Mouse (Mus musculus): ENCODE results near the gene D17Wsu92e. TPM values are rescaled to one million over a fixed set of nuclear protein-coding genes. Genes with fewer than 3 reads are reported as not detected.
A peak's percentile ranks its signal among the peaks of the same experiment; 100 is the strongest.
"Not testable (repeated sequence)": the region's sequence is repeated elsewhere in the genome, so short reads cannot be mapped to it uniquely, and the experiment has no call there.

Gene D17Wsu92e
- polyA plus RNA-seq, 1 experiment from 2014 or later, result 21.6 TPM

GRCm38 (mm10) chr17:27848351-27848750 is 27.9 kb upstream of the D17Wsu92e start:
- 91% methylated on average over 1 of the region's 1 CpGs for WGBS
- H3K4me2 ChIP-seq (replicated peaks; ENCODE audit: low read depth, low read length), result no peak overlapping the region
- no peaks in the 10 kb centered on the region for H3K27me3 ChIP-seq (ENCODE audit: control insufficient read depth, insufficient read depth, low read length)
- H3K36me3 ChIP-seq (ENCODE audit: control insufficient read depth, insufficient read depth, low read length), result peaks cover 83% of the 10 kb centered on the region
- no peak overlapping the region for H3K9ac ChIP-seq (ENCODE audit: low read depth, low read length)
- H3K4me1 ChIP-seq (ENCODE audit: control insufficient read depth, insufficient read depth, low read length), result no peaks in the 10 kb centered on the region
- H3K27ac ChIP-seq (ENCODE audit: low read depth, low read length), result no peak overlapping the region
- no peaks in the 10 kb centered on the region for H3K9me3 ChIP-seq (ENCODE audit: control insufficient read depth, low read length)
- H3K4me3 ChIP-seq (ENCODE audit: low read length), result no peak overlapping the region
- no peak for ATAC-seq (ENCODE audit: low FRiP score, low TSS enrichment)

GRCm38 (mm10) chr17:27839469-27840252 is 19.2 kb upstream of the D17Wsu92e start:
- Histone ChIP-seq H3K4me1 (ENCODE audit: control insufficient read depth, insufficient read depth, low read length) (peaks cover 6% of the 10 kb centered on the region; the same call in 1 of the 2 replicates), H3K4me3 (ENCODE audit: low read length) (peak overlapping the region; percentile 94), H3K27me3 (ENCODE audit: control insufficient read depth, insufficient read depth, low read length) (no peaks in the 10 kb centered on the region), H3K9ac (ENCODE audit: low read depth, low read length) (peak overlapping the region; percentile 80), H3K4me2 (replicated peaks; ENCODE audit: low read depth, low read length) (peak overlapping the region; percentile 83), H3K36me3 (ENCODE audit: control insufficient read depth, insufficient read depth, low read length) (peaks cover 26% of the 10 kb centered on the region), H3K9me3 (ENCODE audit: control insufficient read depth, low read length) (no peaks in the 10 kb centered on the region), H3K27ac (ENCODE audit: low read depth, low read length) (peak overlapping the region; percentile 67)
- WGBS, result 2% methylated on average over 35 of the region's 35 CpGs
- ATAC-seq (ENCODE audit: low FRiP score, low TSS enrichment), result peak; percentile 96

- Histone ChIP-seq H3K36me3 (ENCODE audit: control insufficient read depth, insufficient read depth, low read length) (peaks cover 11% of the 10 kb centered on the region), H3K4me2 (replicated peaks; ENCODE audit: low read depth, low read length) (peak within 1 kb of the TSS; percentile 83), H3K9ac (ENCODE audit: low read depth, low read length) (peak within 1 kb of the TSS; percentile 70; the same call in 1 of the 2 replicates)
- not testable (repeated sequence) for H3K27me3 ChIP-seq (ENCODE audit: control insufficient read depth, insufficient read depth, low read length); H3K9me3 ChIP-seq (ENCODE audit: control insufficient read depth, low read length); H3K4me1 ChIP-seq (ENCODE audit: control insufficient read depth, insufficient read depth, low read length); ATAC-seq (ENCODE audit: low FRiP score, low TSS enrichment); H3K4me3 ChIP-seq (ENCODE audit: low read length); H3K27ac ChIP-seq (ENCODE audit: low read depth, low read length)
- 86% methylated on average over 3 of the region's 4 CpGs for WGBS
Observed at GRCm38 (mm10) chr17:27837850-27838249, 17.4 kb upstream of the D17Wsu92e start, which contains the start of gene Snrpc. Snrpc (plus strand) TSS chr17:27838150.

- no peaks in the 10 kb centered on the region for H3K27me3 ChIP-seq (ENCODE audit: control insufficient read depth, insufficient read depth, low read length)
- H3K9me3 ChIP-seq (ENCODE audit: control insufficient read depth, low read length), result no peaks in the 10 kb centered on the region
- 57% methylated on average over 7 of the region's 7 CpGs for WGBS
- no peak overlapping the region for H3K4me2 ChIP-seq (replicated peaks; ENCODE audit: low read depth, low read length)
- no peaks in the 10 kb centered on the region for H3K36me3 ChIP-seq (ENCODE audit: control insufficient read depth, insufficient read depth, low read length)
- H3K4me1 ChIP-seq (ENCODE audit: control insufficient read depth, insufficient read depth, low read length), result peaks cover 9% of the 10 kb centered on the region; the same call in 1 of the 2 replicates
- no peak overlapping the region for H3K9ac ChIP-seq (ENCODE audit: low read depth, low read length)
- no peak overlapping the region for H3K4me3 ChIP-seq (ENCODE audit: low read length)
- ATAC-seq (ENCODE audit: low FRiP score, low TSS enrichment), result no peak
- no peak overlapping the region for H3K27ac ChIP-seq (ENCODE audit: low read depth, low read length)
Observed at GRCm38 (mm10) chr17:27830411-27830810, 10.0 kb upstream of the D17Wsu92e start.

- Histone ChIP-seq H3K36me3 (ENCODE audit: control insufficient read depth, insufficient read depth, low read length) (no peaks in the 10 kb centered on the region), H3K4me3 (ENCODE audit: low read length) (peak overlapping the region; percentile 38; the same call in 1 of the 2 replicates), H3K9ac (ENCODE audit: low read depth, low read length) (no peak overlapping the region), H3K27me3 (ENCODE audit: control insufficient read depth, insufficient read depth, low read length) (no peaks in the 10 kb centered on the region), H3K27ac (ENCODE audit: low read depth, low read length) (no peak overlapping the region), H3K4me1 (ENCODE audit: control insufficient read depth, insufficient read depth, low read length) (peaks cover 9% of the 10 kb centered on the region; the same call in 1 of the 2 replicates), H3K9me3 (ENCODE audit: control insufficient read depth, low read length) (no peaks in the 10 kb centered on the region), H3K4me2 (replicated peaks; ENCODE audit: low read depth, low read length) (peak overlapping the region; percentile 48)
- WGBS, result 27% methylated on average over 6 of the region's 6 CpGs
- no peak for ATAC-seq (ENCODE audit: low FRiP score, low TSS enrichment)
Observed at GRCm38 (mm10) chr17:27827511-27827910, 7.1 kb upstream of the D17Wsu92e start.

- peak overlapping the region; percentile 38 for H3K4me3 ChIP-seq (ENCODE audit: low read length)
- H3K9ac ChIP-seq (ENCODE audit: low read depth, low read length), result peak overlapping the region; percentile 47; the same call in 1 of the 2 replicates
- H3K36me3 ChIP-seq (ENCODE audit: control insufficient read depth, insufficient read depth, low read length), result no peaks in the 10 kb centered on the region
- WGBS, result under 1% methylated on average over 8 of the region's 9 CpGs
- peak; percentile 73 for ATAC-seq (ENCODE audit: low FRiP score, low TSS enrichment)
- peak overlapping the region; percentile 25; the same call in 1 of the 2 replicates for H3K27ac ChIP-seq (ENCODE audit: low read depth, low read length)
- H3K9me3 ChIP-seq (ENCODE audit: control insufficient read depth, low read length), result no peaks in the 10 kb centered on the region
- peaks cover 9% of the 10 kb centered on the region; the same call in 1 of the 2 replicates for H3K4me1 ChIP-seq (ENCODE audit: control insufficient read depth, insufficient read depth, low read length)
- no peaks in the 10 kb centered on the region for H3K27me3 ChIP-seq (ENCODE audit: control insufficient read depth, insufficient read depth, low read length)
- H3K4me2 ChIP-seq (replicated peaks; ENCODE audit: low read depth, low read length), result peak overlapping the region; percentile 48
Observed at GRCm38 (mm10) chr17:27826908-27827383, 6.5 kb upstream of the D17Wsu92e start.

- Histone ChIP-seq H3K9ac (ENCODE audit: low read depth, low read length) (peak overlapping the region; percentile 47), H3K4me3 (ENCODE audit: low read length) (peak overlapping the region; percentile 38), H3K4me2 (replicated peaks; ENCODE audit: low read depth, low read length) (peak overlapping the region; percentile 48), H3K27me3 (ENCODE audit: control insufficient read depth, insufficient read depth, low read length) (no peaks in the 10 kb centered on the region), H3K27ac (ENCODE audit: low read depth, low read length) (peak overlapping the region; percentile 25), H3K9me3 (ENCODE audit: control insufficient read depth, low read length) (no peaks in the 10 kb centered on the region), H3K36me3 (ENCODE audit: control insufficient read depth, insufficient read depth, low read length) (no peaks in the 10 kb centered on the region), H3K4me1 (ENCODE audit: control insufficient read depth, insufficient read depth, low read length) (peaks cover 9% of the 10 kb centered on the region; the same call in 1 of the 2 replicates)
- WGBS, result 2% methylated on average over 22 of the region's 22 CpGs
- peak; percentile 75 for ATAC-seq (ENCODE audit: low FRiP score, low TSS enrichment)
Observed at GRCm38 (mm10) chr17:27825984-27826905, 5.8 kb upstream of the D17Wsu92e start.

GRCm38 (mm10) chr17:27825539-27825938 is 5.1 kb upstream of the D17Wsu92e start:
- WGBS, result 37% methylated on average over 3 of the region's 3 CpGs
- ATAC-seq (ENCODE audit: low FRiP score, low TSS enrichment), result no peak
- H3K9me3 ChIP-seq (ENCODE audit: control insufficient read depth, low read length), result no peaks in the 10 kb centered on the region
- H3K4me2 ChIP-seq (replicated peaks; ENCODE audit: low read depth, low read length), result peak overlapping the region; percentile 48
- no peaks in the 10 kb centered on the region for H3K36me3 ChIP-seq (ENCODE audit: control insufficient read depth, insufficient read depth, low read length)
- H3K9ac ChIP-seq (ENCODE audit: low read depth, low read length), result no peak overlapping the region
- H3K4me1 ChIP-seq (ENCODE audit: control insufficient read depth, insufficient read depth, low read length), result peaks cover 9% of the 10 kb centered on the region; the same call in 1 of the 2 replicates
- H3K27ac ChIP-seq (ENCODE audit: low read depth, low read length), result no peak overlapping the region
- 0 out of 2 replicates have a peak overlapping the region, but pooled peaks have one; percentile 38 for H3K4me3 ChIP-seq (ENCODE audit: low read length)
- no peaks in the 10 kb centered on the region for H3K27me3 ChIP-seq (ENCODE audit: control insufficient read depth, insufficient read depth, low read length)

All from kidney, embryonic 14.5 days (tissue).